ENCODE assay signal across 8 mouse cellular contexts in the genomic region with DNA sequence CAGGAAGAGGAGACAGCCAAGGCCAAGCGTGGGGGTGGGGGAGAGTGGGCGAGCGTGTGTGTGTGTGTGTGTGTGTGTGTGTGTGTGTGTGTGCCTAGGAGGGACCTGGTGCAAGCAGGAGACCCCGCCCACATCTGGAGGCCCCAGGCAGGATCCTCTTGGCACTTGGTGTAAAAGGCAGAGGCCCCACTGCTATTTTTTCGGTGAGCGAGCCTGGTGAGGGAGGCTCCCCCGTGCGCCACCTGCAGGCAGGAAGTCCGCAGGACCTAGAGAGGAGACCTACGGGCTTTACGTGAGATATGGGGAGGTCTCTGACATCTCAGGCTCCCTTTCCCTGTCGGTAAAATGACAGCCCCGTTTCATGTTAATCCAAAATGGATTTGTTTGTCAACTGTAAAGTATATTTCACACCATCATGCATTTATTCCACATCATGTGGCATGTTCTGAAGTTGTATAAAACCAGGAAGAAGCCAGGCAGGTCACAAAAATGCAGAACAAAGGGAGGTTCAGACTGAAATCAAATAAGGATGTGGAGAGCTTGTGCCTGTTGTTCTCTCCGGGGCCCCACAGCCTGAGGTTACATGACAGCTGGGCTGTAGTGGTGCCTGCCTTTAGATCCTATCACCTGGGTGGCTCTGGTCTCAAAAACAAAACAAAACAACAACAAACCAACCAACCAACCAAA.
A peak's percentile ranks its signal among the peaks of the same experiment; 100 is the strongest.
DNase-seq lines count a peak whose midpoint lies in the region; ATAC-seq lines count a peak whose summit lies in the region.

No protein-coding gene starts in this region.

- no peak overlapping the region for H3K27ac ChIP-seq in hindbrain, embryonic 11.5 days (ENCODE audit: low read depth, low read length)

- no peaks in the 10 kb centered on the region for H3K36me3 ChIP-seq in hindbrain, embryonic 11.5 days (ENCODE audit: control insufficient read depth, insufficient read depth, low read length)
- no peaks in the 10 kb centered on the region for H3K36me3 ChIP-seq in megakaryocyte, embryonic 14.5 days (replicated peaks; ENCODE audit: low read length)

- H3K27me3 ChIP-seq in hindbrain, embryonic 11.5 days (ENCODE audit: control insufficient read depth, insufficient read depth, low read length): no peaks in the 10 kb centered on the region
- H3K27me3 ChIP-seq in megakaryocyte, embryonic 14.5 days (replicated peaks): no peaks in the 10 kb centered on the region

- no peaks in the 10 kb centered on the region for H3K9me3 ChIP-seq in hindbrain, embryonic 11.5 days (ENCODE audit: control insufficient read depth, low read length)
- H3K9me3 ChIP-seq in megakaryocyte, embryonic 14.5 days: no peaks in the 10 kb centered on the region

- DNase-seq in R1 (ENCODE audit: low read depth, low spot score): peak; percentile 89
- DNase-seq in cerebellum, adult 9-10 months: peak; percentile 31
- peak; percentile 78 for DNase-seq in forelimb bud, embryonic 11.5 days (ENCODE audit: low read depth, low spot score)
- peak; percentile 81 for DNase-seq in hindbrain, embryonic 11.5 days (ENCODE audit: low spot score)
- DNase-seq in layer of hippocampus, postnatal 14 days (ENCODE audit: low spot score in 2 of 2): peak; percentile 20 to 25
- DNase-seq in right cerebral cortex, postnatal 10 days (ENCODE audit: low spot score in 2 of 2): peak; percentile 48 to 52
- peak; percentile 34 to 56 for DNase-seq in urinary bladder, postnatal 36 days (ENCODE audit: low spot score in 2 of 2)

- no peak overlapping the region for H3K9ac ChIP-seq in hindbrain, embryonic 11.5 days (ENCODE audit: low read depth, low read length)

- no peak overlapping the region for H3K4me2 ChIP-seq in hindbrain, embryonic 11.5 days (replicated peaks; ENCODE audit: low read depth, low read length)

- peak; percentile 65; the same call in 1 of the 2 replicates for ATAC-seq in hindbrain, embryonic 11.5 days (ENCODE audit: low FRiP score)

- WGBS in hindbrain, embryonic 11.5 days: 22% methylated on average over 14 of the region's 14 CpGs

- no peaks in the 10 kb centered on the region for H3K4me1 ChIP-seq in hindbrain, embryonic 11.5 days (replicated peaks; ENCODE audit: control insufficient read depth, insufficient read depth, low read length)
- peaks cover 17% of the 10 kb centered on the region for H3K4me1 ChIP-seq in megakaryocyte, embryonic 14.5 days

- H3K4me3 ChIP-seq in hindbrain, embryonic 11.5 days (ENCODE audit: low read depth, low read length): no peak overlapping the region
- peak overlapping the region; percentile 89 for H3K4me3 ChIP-seq in megakaryocyte, embryonic 14.5 days (replicated peaks)

Comparison
In these comparisons a context has a peak if more than half of its experiments do, and no peak if none do; other contexts are left out.
1. DNase-seq: peak in every context shown above with its lines; median percentile 89 in R1; 81 in hindbrain, embryonic 11.5 days; 78 in forelimb bud, embryonic 11.5 days; 50 in right cerebral cortex, postnatal 10 days; 45 in urinary bladder, postnatal 36 days; 31 in cerebellum, adult 9-10 months; 22 in layer of hippocampus, postnatal 14 days.